In genomic region chr19:45737208-45737845, GRCm38 (mm10) we compare ENCODE assay signal across 8 mouse cellular contexts. TPM values are rescaled to one million over a fixed set of nuclear protein-coding genes. Genes with fewer than 3 reads are reported as not detected.
A peak's percentile ranks its signal among the peaks of the same experiment; 100 is the strongest.
DNase-seq lines count a peak whose midpoint lies in the region; ATAC-seq and TF ChIP-seq lines count a peak whose summit lies in the region.

No protein-coding gene starts in this region.

- H3K27me3 ChIP-seq in embryonic facial prominence, embryonic 14.5 days (replicated peaks; ENCODE audit: control insufficient read depth, insufficient read depth, low read length) = peaks cover 96% of the 10 kb centered on the region
- peaks cover 61% of the 10 kb centered on the region for H3K27me3 ChIP-seq in intestine, postnatal 0 days (replicated peaks; ENCODE audit: control insufficient read depth, insufficient read depth, low read length)
- H3K27me3 ChIP-seq in neural tube, embryonic 14.5 days (ENCODE audit: control insufficient read depth, insufficient read depth, low read length) = peaks cover 94% of the 10 kb centered on the region

- H3K4me3 ChIP-seq in left cerebral cortex, adult 2 months = peak overlapping the region; percentile 24
- peak overlapping the region; percentile 28 for H3K4me3 ChIP-seq in embryonic facial prominence, embryonic 14.5 days (ENCODE audit: low read depth, low read length)
- H3K4me3 ChIP-seq in intestine, postnatal 0 days (ENCODE audit: low read depth, low read length) = peak overlapping the region; percentile 3
- H3K4me3 ChIP-seq in neural tube, embryonic 14.5 days (ENCODE audit: low read depth, low read length) = 0 out of 2 replicates have a peak overlapping the region, but pooled peaks have one; percentile 12

- peak; percentile 53 for ATAC-seq in embryonic facial prominence, embryonic 14.5 days (ENCODE audit: low read depth)
- ATAC-seq in intestine, postnatal 0 days = no peak
- ATAC-seq in neural tube, embryonic 14.5 days (ENCODE audit: low read depth) = peak; percentile 47; the same call in 1 of the 2 replicates
- no peak for ATAC-seq in cerebellum, adult (ENCODE audit: insufficient number of reproducible peaks, low FRiP score, low TSS enrichment)

- WGBS in embryonic facial prominence, embryonic 14.5 days = 8% methylated on average over 18 of the region's 23 CpGs
- 32% methylated on average over 23 of the region's 23 CpGs for WGBS in intestine, postnatal 0 days
- WGBS in neural tube, embryonic 14.5 days = 4% methylated on average over 19 of the region's 23 CpGs

- no peaks in the 10 kb centered on the region for H3K9me3 ChIP-seq in embryonic facial prominence, embryonic 14.5 days (ENCODE audit: control insufficient read depth, low read length)
- H3K9me3 ChIP-seq in intestine, postnatal 0 days (ENCODE audit: control insufficient read depth) = no peaks in the 10 kb centered on the region
- H3K9me3 ChIP-seq in neural tube, embryonic 14.5 days (ENCODE audit: control insufficient read depth, low read length) = no peaks in the 10 kb centered on the region

- no peaks in the 10 kb centered on the region for H3K36me3 ChIP-seq in embryonic facial prominence, embryonic 14.5 days (ENCODE audit: control insufficient read depth, insufficient read depth, low read length)
- H3K36me3 ChIP-seq in intestine, postnatal 0 days (ENCODE audit: control insufficient read depth, insufficient read depth) = no peaks in the 10 kb centered on the region
- no peaks in the 10 kb centered on the region for H3K36me3 ChIP-seq in neural tube, embryonic 14.5 days (ENCODE audit: control insufficient read depth, insufficient read depth, low read length)

- peak overlapping the region; percentile 53 for H3K4me2 ChIP-seq in embryonic facial prominence, embryonic 14.5 days (ENCODE audit: low read depth, low read length)
- H3K4me2 ChIP-seq in intestine, postnatal 0 days (replicated peaks; ENCODE audit: low read depth) = peak overlapping the region; percentile 52
- H3K4me2 ChIP-seq in neural tube, embryonic 14.5 days (ENCODE audit: low read depth, low read length) = peak overlapping the region; percentile 39

- intact Hi-C loops in left cerebral cortex, adult 2 months (cut with DNase I) = no loop called here
- intact Hi-C loops in left cerebral cortex, postnatal 36 days (cut with DNase I) = no loop called here

- H3K27ac ChIP-seq in left cerebral cortex, adult 2 months = no peak overlapping the region
- no peak overlapping the region for H3K27ac ChIP-seq in embryonic facial prominence, embryonic 14.5 days (replicated peaks; ENCODE audit: low read depth, low read length)
- H3K27ac ChIP-seq in intestine, postnatal 0 days (ENCODE audit: low read depth, low read length) = no peak overlapping the region
- H3K27ac ChIP-seq in neural tube, embryonic 14.5 days (ENCODE audit: low read depth, low read length) = no peak overlapping the region

- H3K4me1 ChIP-seq in embryonic facial prominence, embryonic 14.5 days (ENCODE audit: control insufficient read depth, insufficient read depth, low read length) = peaks cover 22% of the 10 kb centered on the region
- H3K4me1 ChIP-seq in intestine, postnatal 0 days (replicated peaks; ENCODE audit: control insufficient read depth, insufficient read depth, low read length) = 0 out of 2 replicates have a peak, but pooled peaks cover 3% of the 10 kb centered on the region
- H3K4me1 ChIP-seq in neural tube, embryonic 14.5 days (ENCODE audit: control insufficient read depth, insufficient read depth, low read length) = peaks cover 9% of the 10 kb centered on the region; the same call in 1 of the 2 replicates

- TF ChIP-seq CTCF in left cerebral cortex, adult 2 months (IDR thresholded peaks at IDR 0.05) = no peak
- no peak for TF ChIP-seq CTCF in intestine, postnatal 0 days (IDR thresholded peaks at IDR 0.05; ENCODE audit: low read depth)

- no peak for DNase-seq in left cerebral cortex, adult 2 months (ENCODE audit: extremely low spot score in 1 of 2, low spot score in 2 of 2)
- no peak for DNase-seq in left cerebral cortex, postnatal 36 days (ENCODE audit: low spot score in 2 of 2)
- peak; percentile 64 for DNase-seq in embryonic facial prominence, embryonic 14.5 days (ENCODE audit: low spot score)
- DNase-seq in spleen, adult 12 weeks (ENCODE audit: low spot score) = no peak
- DNase-seq in testis, postnatal 10 days (ENCODE audit: low spot score) = no peak

- no peak overlapping the region for H3K9ac ChIP-seq in embryonic facial prominence, embryonic 14.5 days (ENCODE audit: low read depth, low read length)
- no peak overlapping the region for H3K9ac ChIP-seq in intestine, postnatal 0 days (ENCODE audit: low read depth, low read length)
- H3K9ac ChIP-seq in neural tube, embryonic 14.5 days (replicated peaks; ENCODE audit: low read depth, low read length) = no peak overlapping the region

RNA-seq across cellular contexts. Expression of gene Fgf8, which starts 5.4 kb away (rescaled TPM):
- not detected for total RNA-seq in left cerebral cortex, adult 2 months (2021)
- not detected for total RNA-seq in left cerebral cortex, postnatal 36 days (2021)
- polyA plus RNA-seq in embryonic facial prominence, embryonic 14.5 days (2014; fragmentation: Nextera tagmentation; extraction: Ambion mirVana) = 0.25 TPM in 1 of 2 replicates, not detected in the other
- polyA plus RNA-seq in intestine, postnatal 0 days (2015; fragmentation: Nextera tagmentation; extraction: Ambion mirVana) = not detected in 2 replicates
- polyA plus RNA-seq in neural tube, embryonic 14.5 days (2014; fragmentation: Nextera tagmentation; extraction: Ambion mirVana) = 0.35 TPM in 1 of 2 replicates, not detected in the other

RNA-seq across cellular contexts. Expression of gene Npm3, which starts 12.1 kb away (rescaled TPM):
- 1 to 10 TPM; 4.1 to 6.8 TPM for total RNA-seq in left cerebral cortex, adult 2 months (2021)
- 1 to 10 TPM; 5.4 to 5.8 TPM for total RNA-seq in left cerebral cortex, postnatal 36 days (2021)
- 18.9 and 19.8 TPM in 2 replicates for polyA plus RNA-seq in embryonic facial prominence, embryonic 14.5 days (2014; fragmentation: Nextera tagmentation; extraction: Ambion mirVana)
- polyA plus RNA-seq in intestine, postnatal 0 days (2015; fragmentation: Nextera tagmentation; extraction: Ambion mirVana) = 8.5 and 9.0 TPM in 2 replicates
- polyA plus RNA-seq in neural tube, embryonic 14.5 days (2014; fragmentation: Nextera tagmentation; extraction: Ambion mirVana) = 5.9 and 6.1 TPM in 2 replicates

RNA-seq across cellular contexts. Expression of gene Mgea5, which starts 46.3 kb away (rescaled TPM):
- 100 to 1,000 TPM; 164 to 176 TPM for total RNA-seq in left cerebral cortex, adult 2 months (2021)
- total RNA-seq in left cerebral cortex, postnatal 36 days (2021) = 100 to 1,000 TPM; 143 to 168 TPM
- polyA plus RNA-seq in embryonic facial prominence, embryonic 14.5 days (2014; fragmentation: Nextera tagmentation; extraction: Ambion mirVana) = 52.3 and 56.5 TPM in 2 replicates
- polyA plus RNA-seq in intestine, postnatal 0 days (2015; fragmentation: Nextera tagmentation; extraction: Ambion mirVana) = 18.2 and 19.3 TPM in 2 replicates
- 106 and 108 TPM in 2 replicates for polyA plus RNA-seq in neural tube, embryonic 14.5 days (2014; fragmentation: Nextera tagmentation; extraction: Ambion mirVana)

Comparison
In these comparisons a context has a peak if more than half of its experiments do, and no peak if none do; other contexts are left out.
1. ATAC-seq: peak in embryonic facial prominence, embryonic 14.5 days (single experiment) and neural tube, embryonic 14.5 days (single experiment); none in intestine, postnatal 0 days (single experiment) and cerebellum, adult (single experiment).
2. Peak in every context shown above with its lines, with median percentiles within 50 percentile points of each other: H3K4me3 ChIP-seq and H3K4me2 ChIP-seq.